14 mouse cellular contexts compared by ENCODE assay signal in the genomic region with DNA sequence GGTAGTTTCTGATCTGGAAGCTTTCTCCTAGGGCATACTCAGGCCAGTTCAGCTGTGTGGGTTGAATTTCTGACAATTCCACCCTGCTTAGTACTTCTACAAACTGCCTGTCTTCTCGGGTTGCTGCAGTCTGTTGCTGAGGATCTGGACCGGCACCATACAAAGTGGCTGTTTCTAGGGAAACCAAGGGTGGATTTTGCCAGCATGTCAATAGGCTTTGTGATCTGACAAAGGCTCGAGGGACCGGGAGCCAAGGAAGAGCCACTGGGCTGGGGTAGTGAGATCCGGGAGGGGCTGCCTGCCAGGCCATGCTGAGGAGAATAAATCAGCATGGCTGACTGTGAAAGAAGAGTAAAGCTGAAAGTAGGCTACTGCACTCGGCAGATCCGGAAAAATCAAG. TPM values are rescaled to one million over a fixed set of nuclear protein-coding genes. Genes with fewer than 3 reads are reported as not detected.
DNase-seq lines count a peak whose midpoint lies in the region; ATAC-seq and TF ChIP-seq lines count a peak whose summit lies in the region.
"Had no signal": no experiment of that assay in that cellular context is flagged by ENCODE, and none has a peak within 500 bp of the region (broad histone marks: within the 10 kb centered on the region; RNA-seq: fewer than 3 reads in every experiment).

No protein-coding gene starts in this region.

- 7% methylated on average over 7 of the region's 7 CpGs for WGBS in hindbrain, embryonic 14.5 days

- peak; percentile 70 for ATAC-seq in frontal cortex, adult (ENCODE audit: low TSS enrichment)
- peak; percentile 84 for ATAC-seq in hindbrain, embryonic 14.5 days (ENCODE audit: low FRiP score)
- no peak for ATAC-seq in erythroblast, adult 5-6 weeks (replicated peaks; ENCODE audit: low FRiP score, poor library complexity, severe bottlenecking)
- ATAC-seq in megakaryocyte progenitor cell, adult 5-6 weeks (replicated peaks; ENCODE audit: poor library complexity): no peak
- ATAC-seq: liver, embryonic 12.5 days had no signal

- no peak overlapping the region for H3K4me3 ChIP-seq in hindbrain, embryonic 14.5 days (replicated peaks; ENCODE audit: low read length)
- no peak overlapping the region for H3K4me3 ChIP-seq in gastrocnemius, adult 2 months
- H3K4me3 ChIP-seq: embryonic facial prominence, embryonic 10.5 days; liver, embryonic 12.5 days had no signal

- TF ChIP-seq CTCF in gastrocnemius, adult 2 months (IDR thresholded peaks at IDR 0.05): no peak

- H3K9me3 ChIP-seq in hindbrain, embryonic 14.5 days (ENCODE audit: control insufficient read depth, low read length): no peaks in the 10 kb centered on the region
- H3K9me3 ChIP-seq: embryonic facial prominence, embryonic 10.5 days had no signal

- peaks cover 19% of the 10 kb centered on the region for H3K4me1 ChIP-seq in hindbrain, embryonic 14.5 days (replicated peaks; ENCODE audit: control insufficient read depth, insufficient read depth, low read length)
- H3K4me1 ChIP-seq: liver, embryonic 12.5 days had no signal

- intact Hi-C loops in gastrocnemius, adult 2 months (cut with DNase I): no loop called here

- peak overlapping the region; percentile 52 for H3K27ac ChIP-seq in hindbrain, embryonic 14.5 days
- no peak overlapping the region for H3K27ac ChIP-seq in gastrocnemius, adult 2 months
- H3K27ac ChIP-seq: liver, embryonic 12.5 days had no signal

- no peak overlapping the region for H3K9ac ChIP-seq in hindbrain, embryonic 14.5 days
- H3K9ac ChIP-seq: liver, embryonic 12.5 days had no signal

- DNase-seq in frontal cortex, postnatal 36 days (ENCODE audit: low spot score in 2 of 2): no peak
- peak; percentile 61 for DNase-seq in embryo, embryonic 10.5 days (ENCODE audit: low spot score)
- DNase-seq in hindbrain, embryonic 14.5 days (ENCODE audit: low spot score): peak; percentile 69
- peak; percentile 24 for DNase-seq in neural tube, embryonic 10.5 days (ENCODE audit: extremely low spot score, low spot score)
- no peak for DNase-seq in gastrocnemius, adult 2 months
- DNase-seq: B cell, adult 2 months; gastrocnemius, postnatal 10 days; heart, postnatal 36 days; kidney, postnatal 10 days had no signal

- H3K36me3 ChIP-seq in hindbrain, embryonic 14.5 days (replicated peaks; ENCODE audit: control insufficient read depth, insufficient read depth): no peaks in the 10 kb centered on the region
- H3K36me3 ChIP-seq: embryonic facial prominence, embryonic 10.5 days; liver, embryonic 12.5 days had no signal

- H3K4me2 ChIP-seq in hindbrain, embryonic 14.5 days (replicated peaks): no peak overlapping the region
- H3K4me2 ChIP-seq: liver, embryonic 12.5 days had no signal

- H3K27me3 ChIP-seq in hindbrain, embryonic 14.5 days (ENCODE audit: control insufficient read depth, insufficient read depth, low read length): no peaks in the 10 kb centered on the region
- H3K27me3 ChIP-seq: liver, embryonic 12.5 days had no signal

RNA-seq across cellular contexts. Expression of a gene that starts 25.8 kb away (rescaled TPM):
- 18.7 and 19.7 TPM in 2 replicates for polyA plus RNA-seq in hindbrain, embryonic 14.5 days (2014; fragmentation: Nextera tagmentation; extraction: Ambion mirVana)
- 0.21 and 2.5 TPM in 2 replicates for total RNA-seq in erythroblast, adult 5-6 weeks (2015; ENCODE audit: low replicate concordance)
- 0.51 and 0.98 TPM in 2 replicates for total RNA-seq in erythroblast, adult 5-6 weeks (2017; ENCODE audit: low replicate concordance)
- under 1 TPM in 1 of 2 experiments, not detected in 1; 0.03 TPM for total RNA-seq in gastrocnemius, adult 2 months (2021)
- total RNA-seq in megakaryocyte progenitor cell, adult 5-6 weeks (2015): 0.37 and 0.49 TPM in 2 replicates
- total RNA-seq in megakaryocyte progenitor cell, adult 5-6 weeks (2017): under 0.01 and 0.17 TPM in 2 replicates
- total RNA-seq: heart, postnatal 36 days had no signal

Comparison
In these comparisons a context has a peak if more than half of its experiments do, and no peak if none do; other contexts are left out.
1. ATAC-seq: peak in frontal cortex, adult (single experiment) and hindbrain, embryonic 14.5 days (single experiment); none in erythroblast, adult 5-6 weeks (single experiment) and megakaryocyte progenitor cell, adult 5-6 weeks (single experiment).
2. DNase-seq: peak in embryo, embryonic 10.5 days (single experiment), hindbrain, embryonic 14.5 days (single experiment) and neural tube, embryonic 10.5 days (single experiment); none in frontal cortex, postnatal 36 days (0 of 2) and gastrocnemius, adult 2 months (single experiment).